Mouse (Mus musculus): ENCODE results near the gene Ptn.

The Ptn gene

GRCm38 (mm10) chr6:36815992-36816391, 6.0 kb upstream of the Ptn start:
- no peak for DNase-seq (ENCODE audit: low read depth, low spot score)

- DNase-seq (ENCODE audit: low read depth, low spot score), result no peak
Observed at GRCm38 (mm10) chr6:36812666-36813515, 2.9 kb upstream of the Ptn start.

GRCm38 (mm10) chr6:36810448-36810847, 428 bp upstream of the Ptn start:
- DNase-seq (ENCODE audit: low read depth, low spot score), result no peak

- DNase-seq (ENCODE audit: low read depth, low spot score), result no peak
Observed at GRCm38 (mm10) chr6:36809311-36809726, 701 bp downstream of the Ptn start.

GRCm38 (mm10) chr6:36808306-36809058, 1.5 kb downstream of the Ptn start:
- no peak for DNase-seq (ENCODE audit: low read depth, low spot score)

- DNase-seq (ENCODE audit: low read depth, low spot score), result no peak
Observed at GRCm38 (mm10) chr6:36806906-36807305, 3.1 kb downstream of the Ptn start.

GRCm38 (mm10) chr6:36800309-36800946, 9.6 kb downstream of the Ptn start:
- no peak for DNase-seq (ENCODE audit: low read depth, low spot score)

- DNase-seq (ENCODE audit: low read depth, low spot score), result no peak
Observed at GRCm38 (mm10) chr6:36797066-36797655, 12.9 kb downstream of the Ptn start.

- no peak for DNase-seq (ENCODE audit: low read depth, low spot score)
Observed at GRCm38 (mm10) chr6:36794535-36794934, 15.5 kb downstream of the Ptn start.

GRCm38 (mm10) chr6:36793775-36794174, 16.2 kb downstream of the Ptn start:
- no peak for DNase-seq (ENCODE audit: low read depth, low spot score)

- no peak for DNase-seq (ENCODE audit: low read depth, low spot score)
Observed at GRCm38 (mm10) chr6:36789261-36789660, 20.8 kb downstream of the Ptn start.

- no peak for DNase-seq (ENCODE audit: low read depth, low spot score)
Observed at GRCm38 (mm10) chr6:36788576-36789191, 21.3 kb downstream of the Ptn start.

GRCm38 (mm10) chr6:36784682-36785208, 25.3 kb downstream of the Ptn start:
- DNase-seq (ENCODE audit: low read depth, low spot score), result no peak

GRCm38 (mm10) chr6:36782481-36782880, 27.5 kb downstream of the Ptn start:
- DNase-seq (ENCODE audit: low read depth, low spot score), result no peak

- DNase-seq (ENCODE audit: low read depth, low spot score), result no peak
Observed at GRCm38 (mm10) chr6:36777567-36778337, 32.3 kb downstream of the Ptn start.

GRCm38 (mm10) chr6:36777039-36777438, 33.0 kb downstream of the Ptn start:
- no peak for DNase-seq (ENCODE audit: low read depth, low spot score)

- no peak for DNase-seq (ENCODE audit: low read depth, low spot score)
Observed at GRCm38 (mm10) chr6:36775647-36776360, 34.2 kb downstream of the Ptn start.

GRCm38 (mm10) chr6:36772541-36772940, 37.5 kb downstream of the Ptn start:
- no peak for DNase-seq (ENCODE audit: low read depth, low spot score)

GRCm38 (mm10) chr6:36769012-36769411, 41.0 kb downstream of the Ptn start:
- DNase-seq (ENCODE audit: low read depth, low spot score), result no peak

GRCm38 (mm10) chr6:36766941-36767340, 43.1 kb downstream of the Ptn start:
- no peak for DNase-seq (ENCODE audit: low read depth, low spot score)

All from CD4-positive helper T cell, adult 2 months (primary cell).